Mouse (Mus musculus) midbrain, embryonic 11.5 days (tissue): ENCODE results near the gene Ccdc169. TPM values are rescaled to one million over a fixed set of nuclear protein-coding genes. Genes with fewer than 3 reads are reported as not detected.
A peak's percentile ranks its signal among the peaks of the same experiment; 100 is the strongest.

Experiments used
- ATAC-seq: fragments of 200-750 bp; cut with Nextera tagmentation; 2 replicates; pipeline ENCODE4 v1.8.0; 2017; ENCODE audit warnings: moderate TSS enrichment, moderate library complexity; ENCODE audit not compliant: low FRiP score
- DNase-seq: peaks from one replicate; pipeline ENCODE4 v3.0.0; 2015; ENCODE audit warnings: low spot score; ENCODE audit errors: missing footprints
- H3K27ac ChIP-seq: fragments of 300-500 bp; sonication (generic); 2 replicates; pipeline ENCODE4 v1.5.1; 2014; ENCODE audit warnings: low read depth, low read length
- H3K27me3 ChIP-seq: fragments of 300-500 bp; sonication (generic); 2 replicates; pipeline ENCODE4 v1.6.1; 2014; ENCODE audit warnings: mild to moderate bottlenecking, low read length, moderate library complexity, mixed read lengths; ENCODE audit not compliant: control insufficient read depth, insufficient read depth
- H3K36me3 ChIP-seq: fragments of 300-500 bp; sonication (generic); 2 replicates; pipeline ENCODE4 v1.6.1; 2014; ENCODE audit warnings: mild to moderate bottlenecking, low read length, moderate library complexity, mixed read lengths; ENCODE audit not compliant: control insufficient read depth, insufficient read depth
- H3K4me1 ChIP-seq: fragments of 300-500 bp; sonication (generic); 2 replicates; pipeline ENCODE4 v1.6.1; 2014; ENCODE audit warnings: low read length; ENCODE audit not compliant: control insufficient read depth, insufficient read depth
- H3K4me2 ChIP-seq: fragments of 300-500 bp; sonication (generic); 2 replicates; pipeline ENCODE4 v1.6.1; 2014; ENCODE audit warnings: mild to moderate bottlenecking, moderate library complexity
- H3K4me3 ChIP-seq: fragments of 300-500 bp; sonication (generic); 2 replicates; pipeline ENCODE4 v1.5.1; 2014; ENCODE audit warnings: low read depth, low read length
- H3K9ac ChIP-seq: fragments of 300-500 bp; sonication (generic); 2 replicates; pipeline ENCODE4 v1.6.1; 2014; ENCODE audit warnings: low read length
- H3K9me3 ChIP-seq: fragments of 300-500 bp; sonication (generic); 2 replicates; pipeline ENCODE4 v1.6.1; 2016; ENCODE audit warnings: low read length; ENCODE audit not compliant: control insufficient read depth
- WGBS: fragments of 180-500 bp; shearing (Covaris S2); extraction: QIAGEN DNeasy Blood & Tissue Kit; methylation state at CpG from one replicate; pipeline ENCODE4 v1.1.7; 2014; 5-methylcytosine and 5-hydroxymethylcytosine counted together
- polyA plus RNA-seq: library from polyadenylated mRNA; unstranded; fragments of >200 nt; fragmentation: Nextera tagmentation; extraction: Ambion mirVana; gene quantifications from 2 replicates; pipeline ENCODE4 v1.2.1, GENCODE M21; 2014

The Ccdc169 gene
- polyA plus RNA-seq, 1 experiment from 2014 or later: not detected

- Histone ChIP-seq H3K9me3 (no peaks in the 10 kb centered on the region), H3K4me3 (no peak overlapping the region), H3K27ac (no peak overlapping the region), H3K27me3 (no peaks in the 10 kb centered on the region), H3K36me3 (no peaks in the 10 kb centered on the region), H3K9ac (no peak overlapping the region), H3K4me1 (peaks cover 3% of the 10 kb centered on the region; the same call in 1 of the 2 replicates), H3K4me2 (no peak overlapping the region)
- peak; percentile 35; the same call in 1 of the 2 replicates for ATAC-seq
- WGBS: 54% methylated on average over 5 of the region's 5 CpGs
- DNase-seq: no peak
Measured at GRCm38 (mm10) chr3:55157413-55157812, 20.3 kb downstream of the Ccdc169 start.

- no peaks in the 10 kb centered on the region for H3K9me3 ChIP-seq
- 0 out of 2 replicates have a peak, but pooled peaks cover 3% of the 10 kb centered on the region for H3K4me1 ChIP-seq
- no peak overlapping the region for H3K4me2 ChIP-seq
- H3K9ac ChIP-seq: no peak overlapping the region
- no peak overlapping the region for H3K4me3 ChIP-seq
- H3K36me3 ChIP-seq: no peaks in the 10 kb centered on the region
- peak; percentile 82 for DNase-seq
- H3K27ac ChIP-seq: no peak overlapping the region
- ATAC-seq: no peak
- no peaks in the 10 kb centered on the region for H3K27me3 ChIP-seq
- 58% methylated on average over 7 of the region's 7 CpGs for WGBS
Measured at GRCm38 (mm10) chr3:55161144-55161543, 24.0 kb downstream of the Ccdc169 start.

GRCm38 (mm10) chr3:55163510-55163909 is 26.4 kb downstream of the Ccdc169 start:
- DNase-seq (peak; percentile 60), ATAC-seq (no peak)
- no peaks in the 10 kb centered on the region for H3K27me3 ChIP-seq
- no peak overlapping the region for H3K4me3 ChIP-seq
- no peaks in the 10 kb centered on the region for H3K36me3 ChIP-seq
- H3K4me2 ChIP-seq: no peak overlapping the region
- 75% methylated on average over 4 of the region's 4 CpGs for WGBS
- H3K27ac ChIP-seq: no peak overlapping the region
- H3K9me3 ChIP-seq: no peaks in the 10 kb centered on the region
- H3K9ac ChIP-seq: no peak overlapping the region
- 0 out of 2 replicates have a peak, but pooled peaks cover 3% of the 10 kb centered on the region for H3K4me1 ChIP-seq

- ATAC-seq: no peak
- no peaks in the 10 kb centered on the region for H3K27me3 ChIP-seq
- no peaks in the 10 kb centered on the region for H3K9me3 ChIP-seq
- no peaks in the 10 kb centered on the region for H3K36me3 ChIP-seq
- no peak overlapping the region for H3K27ac ChIP-seq
- no peak for DNase-seq
- 76% methylated on average over 3 of the region's 3 CpGs for WGBS
- no peaks in the 10 kb centered on the region for H3K4me1 ChIP-seq
- no peak overlapping the region for H3K4me3 ChIP-seq
- H3K9ac ChIP-seq: no peak overlapping the region
- no peak overlapping the region for H3K4me2 ChIP-seq
Measured at GRCm38 (mm10) chr3:55172478-55172877, 35.3 kb downstream of the Ccdc169 start.

GRCm38 (mm10) chr3:55177271-55177670 is 40.1 kb downstream of the Ccdc169 start:
- 54% methylated on average over 6 of the region's 6 CpGs for WGBS
- Histone ChIP-seq H3K9me3 (no peaks in the 10 kb centered on the region), H3K4me2 (no peak overlapping the region), H3K9ac (no peak overlapping the region), H3K27ac (no peak overlapping the region), H3K36me3 (no peaks in the 10 kb centered on the region), H3K4me1 (no peaks in the 10 kb centered on the region), H3K4me3 (no peak overlapping the region), H3K27me3 (no peaks in the 10 kb centered on the region)
- no peak for ATAC-seq
- no peak for DNase-seq

- Histone ChIP-seq H3K9me3 (no peaks in the 10 kb centered on the region), H3K4me1 (no peaks in the 10 kb centered on the region), H3K36me3 (no peaks in the 10 kb centered on the region), H3K9ac (no peak within 1 kb of the TSS), H3K27me3 (no peaks in the 10 kb centered on the region), H3K27ac (no peak within 1 kb of the TSS), H3K4me2 (no peak within 1 kb of the TSS), H3K4me3 (no peak within 1 kb of the TSS)
- DNase-seq (peak; percentile 8), ATAC-seq (0 out of 2 replicates have a peak, but pooled peaks have one; percentile 24)
- 93% methylated on average over 22 of the region's 22 CpGs for WGBS
Measured at GRCm38 (mm10) chr3:55181766-55182165, 44.6 kb downstream of the Ccdc169 start, which contains the start of gene Sohlh2. TSS of gene Sohlh2 (plus strand) at chr3:55182028.

- 93% methylated on average over 4 of the region's 4 CpGs for WGBS
Measured at GRCm38 (mm10) chr3:55191668-55192067, 54.5 kb downstream of the Ccdc169 start.

GRCm38 (mm10) chr3:55193351-55193750 is 56.2 kb downstream of the Ccdc169 start:
- no peaks in the 10 kb centered on the region for H3K9me3 ChIP-seq
- no peak overlapping the region for H3K9ac ChIP-seq
- 56% methylated on average over 2 of the region's 2 CpGs for WGBS
- peak; percentile 14 for DNase-seq
- no peaks in the 10 kb centered on the region for H3K4me1 ChIP-seq
- ATAC-seq: no peak
- no peak overlapping the region for H3K27ac ChIP-seq
- H3K36me3 ChIP-seq: no peaks in the 10 kb centered on the region
- H3K27me3 ChIP-seq: no peaks in the 10 kb centered on the region
- no peak overlapping the region for H3K4me2 ChIP-seq
- H3K4me3 ChIP-seq: no peak overlapping the region

More at GRCm38 (mm10) chr3:55191668-55192067, 54.5 kb downstream of the Ccdc169 start:
- DNase-seq (no peak), ATAC-seq (no peak)
- Histone ChIP-seq H3K4me3 (no peak overlapping the region), H3K9ac (no peak overlapping the region), H3K4me2 (no peak overlapping the region), H3K27ac (no peak overlapping the region), H3K9me3 (no peaks in the 10 kb centered on the region), H3K4me1 (no peaks in the 10 kb centered on the region), H3K36me3 (no peaks in the 10 kb centered on the region), H3K27me3 (no peaks in the 10 kb centered on the region)

- WGBS: 62% methylated on average over 8 of the region's 8 CpGs
- no peak overlapping the region for H3K4me3 ChIP-seq
- H3K36me3 ChIP-seq: no peaks in the 10 kb centered on the region
- no peaks in the 10 kb centered on the region for H3K27me3 ChIP-seq
- no peaks in the 10 kb centered on the region for H3K9me3 ChIP-seq
- no peaks in the 10 kb centered on the region for H3K4me1 ChIP-seq
- no peak for ATAC-seq
- no peak overlapping the region for H3K9ac ChIP-seq
- no peak overlapping the region for H3K27ac ChIP-seq
- DNase-seq: no peak
- H3K4me2 ChIP-seq: no peak overlapping the region
Measured at GRCm38 (mm10) chr3:55194792-55195191, 57.7 kb downstream of the Ccdc169 start.
